Mouse (Mus musculus) heart, adult 2 months (tissue): ENCODE data around the gene Commd4.

Experiments used
- CTCF ChIP-seq: fragments of 200-600 bp; IDR thresholded peaks from 2 replicates; pipeline ENCODE4 v1.8.1; 2022; ENCODE audit warnings: antibody characterized with exemption, mild to moderate bottlenecking, moderate library complexity
- POLR2A ChIP-seq: fragments of 200-500 bp; IDR thresholded peaks from 2 replicates; pipeline ENCODE4 v1.6.1; 2011; ENCODE audit warnings: mild to moderate bottlenecking, low read depth, low read length, control low read depth; ENCODE audit not compliant: insufficient read depth

DNA sequence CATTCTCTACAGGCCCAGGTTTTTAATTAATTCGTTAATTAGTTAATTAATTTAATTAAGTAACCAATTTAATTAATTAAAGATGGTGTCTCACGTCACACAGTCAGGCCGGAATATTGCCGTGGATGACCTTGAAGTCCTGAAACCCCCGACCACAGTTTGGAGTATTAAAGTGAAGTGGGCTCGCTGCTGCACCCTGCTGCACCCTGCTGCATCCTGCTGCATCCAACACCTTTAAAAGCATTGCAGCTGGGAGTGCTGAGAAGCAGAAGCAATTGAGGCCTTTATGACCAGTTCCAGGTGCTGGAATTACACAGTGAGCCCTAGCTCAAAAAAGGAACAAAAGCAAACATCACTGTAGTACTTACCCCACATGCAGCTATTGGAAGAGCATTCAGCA lies 5.8 kb downstream of the Commd4 start:
- TF ChIP-seq CTCF (no peak), POLR2A (no peak)
